Mouse (Mus musculus): ENCODE results near the gene Olfr346. TPM values are rescaled to one million over a fixed set of nuclear protein-coding genes. Genes with fewer than 3 reads are reported as not detected.

Olfr346 gene
- not detected in 2 replicates for polyA plus RNA-seq (2015; fragmentation: Nextera tagmentation; extraction: Ambion mirVana)

- no peak within 1 kb of the TSS for H3K9ac ChIP-seq
- no peak within 1 kb of the TSS for H3K4me3 ChIP-seq (replicated peaks)
- no peaks in the 10 kb centered on the region for H3K9me3 ChIP-seq (replicated peaks)
- no peak within 1 kb of the TSS for H3K27ac ChIP-seq
- WGBS (ENCODE audit: insufficient replicate concordance) = 62% methylated on average over 1 of the region's 1 CpGs
- DNase-seq = no peak
- no peaks in the 10 kb centered on the region for H3K27me3 ChIP-seq
- ATAC-seq (ENCODE audit: low read depth) = no peak
- H3K36me3 ChIP-seq = no peaks in the 10 kb centered on the region
- H3K4me1 ChIP-seq (replicated peaks) = no peaks in the 10 kb centered on the region
- H3K4me2 ChIP-seq = no peak within 1 kb of the TSS
Observed at GRCm38 (mm10) chr2:36685488-36685887, at the start of gene Olfr346. Gene Olfr346 (plus strand): TSS chr2:36685788.

DNA sequence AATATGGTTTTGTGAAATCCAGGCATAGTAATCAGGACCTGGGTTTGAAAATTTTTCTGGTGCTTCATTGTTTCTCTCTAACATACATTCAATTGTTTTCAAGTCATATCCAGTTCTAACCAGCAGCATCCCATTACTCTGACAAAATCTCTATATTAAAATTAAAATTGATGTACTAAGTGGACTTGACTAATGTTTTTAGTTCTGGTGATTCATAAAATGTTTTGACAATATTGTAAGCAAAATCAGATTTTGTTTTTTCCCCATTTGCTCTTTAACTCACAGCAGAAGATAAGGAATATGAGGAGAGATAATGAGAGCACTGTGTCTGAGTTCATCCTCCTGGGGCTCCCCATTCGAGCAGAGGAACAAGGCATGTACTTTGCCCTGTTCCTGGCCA, 45.8 kb upstream of the Olfr346 start, which contains the start of gene Olfr345:
Olfr345 (plus strand) TSS at position 301 of the 400 bp plus-strand sequence.
- WGBS (ENCODE audit: insufficient replicate concordance) = 37% methylated on average over 1 of the region's 1 CpGs
- Histone ChIP-seq H3K4me3 (replicated peaks) (no peak within 1 kb of the TSS), H3K4me2 (no peak within 1 kb of the TSS), H3K36me3 (no peaks in the 10 kb centered on the region), H3K9ac (no peak within 1 kb of the TSS), H3K4me1 (replicated peaks) (no peaks in the 10 kb centered on the region), H3K27me3 (no peaks in the 10 kb centered on the region), H3K9me3 (replicated peaks) (0 out of 2 replicates have a peak, but pooled peaks cover 3% of the 10 kb centered on the region), H3K27ac (no peak within 1 kb of the TSS)
- no peak for ATAC-seq (ENCODE audit: low read depth)
- no peak for DNase-seq

DNA sequence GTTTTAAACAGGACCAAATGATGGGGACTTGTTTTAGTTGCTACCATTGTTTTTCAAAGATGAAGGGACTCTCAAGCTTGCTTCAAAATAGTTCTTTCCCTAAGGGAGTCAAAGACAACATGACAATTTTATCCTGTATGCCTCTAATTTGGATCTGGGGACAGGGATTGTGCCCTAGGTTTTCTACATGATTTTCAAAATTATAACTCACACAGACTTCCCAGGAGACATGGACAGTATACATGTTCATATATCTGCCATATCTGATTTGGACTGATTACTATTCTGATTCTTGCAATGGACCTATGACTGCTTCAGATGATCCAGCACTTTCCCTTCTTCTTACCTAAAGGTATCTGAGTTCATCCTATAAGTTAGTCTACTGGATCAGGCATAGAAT, 46.0 kb downstream of the Olfr346 start, which contains the start of gene Olfr347:
Olfr347 (plus strand) TSS at position 301 of the 400 bp plus-strand sequence.
- Histone ChIP-seq H3K9me3 (replicated peaks) (no peaks in the 10 kb centered on the region), H3K4me3 (replicated peaks) (no peak within 1 kb of the TSS), H3K27me3 (no peaks in the 10 kb centered on the region), H3K36me3 (no peaks in the 10 kb centered on the region), H3K9ac (no peak within 1 kb of the TSS), H3K4me1 (replicated peaks) (no peaks in the 10 kb centered on the region), H3K4me2 (no peak within 1 kb of the TSS), H3K27ac (no peak within 1 kb of the TSS)
- ATAC-seq (ENCODE audit: low read depth) = no peak
- DNase-seq = no peak

GRCm38 (mm10) chr2:36736226-36736625, 50.6 kb downstream of the Olfr346 start:
- 37% methylated on average over 3 of the region's 3 CpGs for WGBS (ENCODE audit: insufficient replicate concordance)
- ATAC-seq (ENCODE audit: low read depth) (no peak), DNase-seq (no peak)
- Histone ChIP-seq H3K36me3 (no peaks in the 10 kb centered on the region), H3K4me2 (no peak overlapping the region), H3K9me3 (replicated peaks) (no peaks in the 10 kb centered on the region), H3K4me1 (replicated peaks) (no peaks in the 10 kb centered on the region), H3K27me3 (no peaks in the 10 kb centered on the region), H3K4me3 (replicated peaks) (no peak overlapping the region), H3K9ac (no peak overlapping the region), H3K27ac (no peak overlapping the region)

Other genes starting within 250 kb of the Olfr346 start
- not detected in 2 replicates for gene Olfr340, start 233.2 kb upstream of the Olfr346 start, polyA plus RNA-seq (2015; fragmentation: Nextera tagmentation; extraction: Ambion mirVana)
- not detected in 2 replicates for gene Olfr341, start 203.3 kb upstream of the Olfr346 start, polyA plus RNA-seq (2015; fragmentation: Nextera tagmentation; extraction: Ambion mirVana)
- gene Olfr342, start 160.8 kb upstream of the Olfr346 start, polyA plus RNA-seq (2015; fragmentation: Nextera tagmentation; extraction: Ambion mirVana) = not detected in 2 replicates
- not detected in 2 replicates for gene Olfr344, start 119.1 kb upstream of the Olfr346 start, polyA plus RNA-seq (2015; fragmentation: Nextera tagmentation; extraction: Ambion mirVana)
- not detected in 2 replicates for gene Olfr345, start 45.7 kb upstream of the Olfr346 start, polyA plus RNA-seq (2015; fragmentation: Nextera tagmentation; extraction: Ambion mirVana)
- not detected in 2 replicates for gene Olfr347, start 46.1 kb downstream of the Olfr346 start, polyA plus RNA-seq (2015; fragmentation: Nextera tagmentation; extraction: Ambion mirVana)
- gene Olfr348, start 98.5 kb downstream of the Olfr346 start, polyA plus RNA-seq (2015; fragmentation: Nextera tagmentation; extraction: Ambion mirVana) = not detected in 2 replicates
- not detected in 2 replicates for gene Olfr50, start 104.8 kb downstream of the Olfr346 start, polyA plus RNA-seq (2015; fragmentation: Nextera tagmentation; extraction: Ambion mirVana)
- gene Olfr3, start 131.2 kb downstream of the Olfr346 start, polyA plus RNA-seq (2015; fragmentation: Nextera tagmentation; extraction: Ambion mirVana) = not detected in 2 replicates
- not detected in 2 replicates for gene Olfr350, start 160.5 kb downstream of the Olfr346 start, polyA plus RNA-seq (2015; fragmentation: Nextera tagmentation; extraction: Ambion mirVana)
- gene Olfr351, start 176.9 kb downstream of the Olfr346 start, polyA plus RNA-seq (2015; fragmentation: Nextera tagmentation; extraction: Ambion mirVana) = not detected in 2 replicates
- not detected in 2 replicates for gene Olfr352, start 182.7 kb downstream of the Olfr346 start, polyA plus RNA-seq (2015; fragmentation: Nextera tagmentation; extraction: Ambion mirVana)
- not detected in 2 replicates for gene Olfr353, start 207.1 kb downstream of the Olfr346 start, polyA plus RNA-seq (2015; fragmentation: Nextera tagmentation; extraction: Ambion mirVana)
- gene Olfr354, start 219.9 kb downstream of the Olfr346 start, polyA plus RNA-seq (2015; fragmentation: Nextera tagmentation; extraction: Ambion mirVana) = not detected in 2 replicates
- gene Olfr355, start 243.1 kb downstream of the Olfr346 start, polyA plus RNA-seq (2015; fragmentation: Nextera tagmentation; extraction: Ambion mirVana) = not detected in 2 replicates